Mouse (Mus musculus): ENCODE measurements around the gene Lrrc29.

Lrrc29 gene

DNA sequence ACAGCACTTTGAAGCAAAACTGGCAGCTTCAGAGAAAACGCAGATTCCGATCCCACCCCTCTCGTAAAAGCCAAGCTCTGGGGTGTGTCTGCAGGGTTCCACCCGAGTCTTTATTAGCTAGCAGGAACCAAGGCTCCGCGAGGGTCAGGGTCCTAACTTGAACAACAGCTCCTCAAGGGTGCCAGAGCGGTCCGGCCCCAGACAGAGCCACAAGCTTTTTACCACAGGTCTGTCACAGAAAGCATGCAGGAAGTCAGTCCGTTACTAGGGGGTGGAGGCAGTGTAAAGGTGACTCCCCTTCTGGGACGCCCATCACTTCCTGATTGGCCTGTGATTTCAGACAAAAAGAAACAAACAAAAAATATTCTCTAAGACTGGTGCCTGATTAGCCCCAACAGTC, 61.0 kb downstream of the Lrrc29 start:
- no peak for DNase-seq (ENCODE audit: low spot score in 2 of 2)

DNA sequence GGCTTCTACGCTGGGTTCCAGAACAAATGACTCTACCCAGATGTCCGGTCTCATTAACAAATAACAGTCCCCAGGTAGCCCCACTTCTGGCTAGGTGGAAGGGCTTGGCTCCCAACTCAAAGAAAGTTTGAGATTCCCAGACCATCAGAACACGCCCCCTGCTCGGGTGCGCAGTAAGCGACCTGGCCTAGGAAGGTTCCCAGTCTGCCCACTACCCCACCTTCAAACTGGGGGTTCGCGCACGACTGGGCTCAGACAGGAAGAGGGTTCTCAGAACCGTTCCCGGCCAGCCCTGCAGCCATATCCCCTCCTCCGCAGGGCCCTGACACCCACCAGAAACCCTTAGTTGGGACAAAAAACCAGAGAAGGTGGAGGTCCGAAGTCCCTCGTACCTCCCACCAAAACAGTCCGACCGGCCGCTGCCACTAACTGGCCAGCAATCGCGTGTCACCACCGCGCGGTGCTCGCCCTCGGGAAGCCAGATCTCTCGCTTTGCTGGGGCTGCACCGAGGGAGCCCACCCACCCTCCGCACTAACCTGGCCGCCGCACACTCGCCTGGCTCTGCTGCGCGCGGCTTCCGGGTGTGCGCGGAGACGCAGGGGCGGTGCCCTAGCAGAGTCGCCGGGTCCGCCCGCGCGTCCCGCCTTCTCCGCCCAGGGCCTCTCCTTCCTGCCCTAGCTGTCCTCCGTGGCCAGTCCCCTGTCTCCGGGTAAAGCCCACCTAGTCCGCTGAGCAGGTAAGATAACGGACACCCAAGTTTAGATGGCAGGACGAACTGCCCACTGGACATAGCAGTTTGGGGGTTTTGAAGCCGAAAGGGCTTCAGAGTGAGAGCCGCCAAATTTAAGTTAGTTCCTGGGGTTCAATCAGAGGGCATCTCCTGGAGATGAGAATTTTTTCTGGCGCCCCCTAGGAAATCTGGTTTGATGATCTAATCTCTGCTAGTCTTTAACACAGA, 61.8 kb downstream of the Lrrc29 start, which contains the start of the genes Tradd and Fbxl8:
Gene Tradd, minus strand, starts transcription at position 586 of the 959 bp plus-strand sequence.
Gene Fbxl8, plus strand, starts transcription at position 625 of the 959 bp plus-strand sequence.
- DNase-seq (ENCODE audit: low spot score in 2 of 2), result no peak

DNA sequence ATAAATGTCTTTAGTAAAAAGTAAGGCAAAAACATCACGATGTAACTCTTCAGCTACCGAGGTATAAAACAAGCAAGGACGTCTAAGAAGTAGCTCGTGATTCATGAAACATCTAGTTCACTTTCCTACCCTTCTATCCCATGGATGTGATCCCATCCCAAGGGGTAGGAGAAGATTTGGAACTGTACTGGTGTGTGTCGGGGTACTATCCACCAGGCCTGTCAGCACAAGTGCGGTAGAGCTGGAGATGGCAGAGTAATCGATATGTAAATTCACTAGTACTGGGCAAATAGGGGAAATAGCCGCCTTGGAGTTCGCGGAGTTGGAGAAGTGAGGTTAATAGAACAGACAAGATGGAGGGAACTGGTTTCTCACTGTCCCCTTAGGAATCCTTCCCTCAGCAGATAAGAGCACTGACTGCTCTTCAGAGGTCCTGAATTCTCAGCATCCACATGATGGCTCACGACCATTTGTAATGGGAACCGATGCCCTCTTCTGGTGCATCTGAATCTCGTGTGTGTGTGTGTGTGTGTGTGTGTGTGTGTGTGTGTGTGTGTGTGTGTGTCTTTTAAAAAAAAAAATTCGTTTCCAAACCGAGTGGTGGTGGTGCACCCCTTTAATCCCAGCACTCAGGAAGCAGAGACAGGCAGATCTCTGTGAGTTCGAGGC, 62.7 kb downstream of the Lrrc29 start:
- DNase-seq (ENCODE audit: low spot score in 2 of 2), result no peak

Data from frontal cortex, postnatal 14 days (tissue).